Mouse (Mus musculus) kidney, embryonic 14.5 days (tissue): ENCODE measurements around the gene Katnbl1. TPM values are rescaled to one million over a fixed set of nuclear protein-coding genes. Genes with fewer than 3 reads are reported as not detected.

Experiments used
- ATAC-seq: fragments of 200-750 bp; cut with Nextera tagmentation; 2 replicates; pipeline ENCODE4 v1.8.0; 2017; ENCODE audit warnings: moderate number of reproducible peaks, mild to moderate bottlenecking, moderate TSS enrichment, moderate library complexity; ENCODE audit not compliant: low FRiP score, low TSS enrichment
- H3K27ac ChIP-seq: fragments of 300-500 bp; sonication (generic); 2 replicates; pipeline ENCODE4 v1.5.1; 2014; ENCODE audit warnings: low read depth, mild to moderate bottlenecking, low read length, moderate library complexity, mixed read lengths
- H3K27me3 ChIP-seq: fragments of 300-500 bp; sonication (generic); 2 replicates; pipeline ENCODE4 v1.6.1; 2014; ENCODE audit warnings: mild to moderate bottlenecking, low read length; ENCODE audit not compliant: control insufficient read depth, insufficient read depth
- H3K36me3 ChIP-seq: fragments of 300-500 bp; sonication (generic); 2 replicates; pipeline ENCODE4 v1.6.1; 2014; ENCODE audit warnings: low read length, mixed read lengths; ENCODE audit not compliant: control insufficient read depth, insufficient read depth
- H3K4me1 ChIP-seq: fragments of 300-500 bp; sonication (generic); 2 replicates; pipeline ENCODE4 v1.6.1; 2014; ENCODE audit warnings: low read length, mixed read lengths; ENCODE audit not compliant: control insufficient read depth, insufficient read depth
- H3K4me2 ChIP-seq: fragments of 300-500 bp; sonication (generic); replicated peaks from 2 replicates; pipeline ENCODE4 v1.6.1; 2014; ENCODE audit warnings: low read depth, mild to moderate bottlenecking, low read length
- H3K4me3 ChIP-seq: fragments of 300-500 bp; sonication (generic); 2 replicates; pipeline ENCODE4 v1.5.1; 2014; ENCODE audit warnings: mild to moderate bottlenecking, low read length
- H3K9ac ChIP-seq: fragments of 300-500 bp; sonication (generic); 2 replicates; pipeline ENCODE4 v1.6.1; 2014; ENCODE audit warnings: low read depth, mild to moderate bottlenecking, low read length, moderate library complexity
- H3K9me3 ChIP-seq: fragments of 300-500 bp; sonication (generic); 2 replicates; pipeline ENCODE4 v1.6.1; 2016; ENCODE audit warnings: low read length; ENCODE audit not compliant: control insufficient read depth
- WGBS: fragments of 180-500 bp; shearing (Covaris S2); extraction: QIAGEN DNeasy Blood & Tissue Kit; methylation state at CpG from one replicate; pipeline ENCODE4 v1.1.7; 2014; 5-methylcytosine and 5-hydroxymethylcytosine counted together
- polyA plus RNA-seq: library from polyadenylated mRNA; unstranded; fragments of >200 nt; fragmentation: Nextera tagmentation; extraction: Ambion mirVana; gene quantifications from 2 replicates; pipeline ENCODE4 v1.2.1, GENCODE M21; 2014

Gene Katnbl1
- polyA plus RNA-seq, 1 experiment from 2014 or later: 46.5 TPM

DNA sequence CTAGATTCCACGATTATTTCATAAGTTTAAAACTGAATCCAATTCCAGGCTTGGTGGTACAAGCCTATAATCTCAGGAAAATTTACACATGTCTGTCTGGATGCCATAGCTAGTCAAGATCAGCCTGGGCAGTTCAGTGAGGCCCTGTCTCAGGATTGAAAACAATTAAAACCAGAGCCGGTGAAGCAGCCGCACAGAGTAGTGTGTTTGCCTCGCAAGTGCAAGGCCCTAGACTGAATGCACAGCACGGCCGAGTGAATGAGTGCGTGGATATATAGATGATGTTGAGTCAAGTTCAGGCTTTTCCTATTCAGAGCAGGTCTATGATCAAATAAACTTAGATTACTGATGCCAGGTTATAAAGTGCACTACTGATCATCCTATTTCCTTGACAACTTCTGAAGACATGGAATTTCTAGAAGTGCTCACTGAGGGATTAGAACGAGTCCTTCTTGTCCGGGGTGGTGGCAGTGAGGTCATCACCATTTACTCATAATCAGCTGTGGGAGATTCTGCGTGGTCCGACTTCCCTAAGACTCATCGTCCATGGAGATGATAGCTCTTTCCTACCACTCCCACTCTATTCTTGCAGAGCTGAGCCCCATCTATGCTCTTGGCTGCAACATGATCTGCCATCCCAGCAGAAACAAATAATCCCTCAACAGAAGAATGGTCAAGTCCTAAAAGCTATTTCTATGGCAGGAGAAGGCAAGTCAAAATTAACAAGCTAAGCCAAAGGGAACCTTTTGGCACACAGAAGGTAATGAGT, 18.8 kb upstream of the Katnbl1 start:
- H3K36me3 ChIP-seq: peaks cover 63% of the 10 kb centered on the region
- no peak overlapping the region for H3K9ac ChIP-seq
- H3K4me1 ChIP-seq: no peaks in the 10 kb centered on the region
- peak; percentile 63 for ATAC-seq
- H3K4me3 ChIP-seq: no peak overlapping the region
- H3K9me3 ChIP-seq: no peaks in the 10 kb centered on the region
- no peaks in the 10 kb centered on the region for H3K27me3 ChIP-seq
- WGBS: 56% methylated on average over 12 of the region's 12 CpGs
- no peak overlapping the region for H3K4me2 ChIP-seq
- H3K27ac ChIP-seq: 0 out of 2 replicates have a peak overlapping the region, but pooled peaks have one; percentile 12

DNA sequence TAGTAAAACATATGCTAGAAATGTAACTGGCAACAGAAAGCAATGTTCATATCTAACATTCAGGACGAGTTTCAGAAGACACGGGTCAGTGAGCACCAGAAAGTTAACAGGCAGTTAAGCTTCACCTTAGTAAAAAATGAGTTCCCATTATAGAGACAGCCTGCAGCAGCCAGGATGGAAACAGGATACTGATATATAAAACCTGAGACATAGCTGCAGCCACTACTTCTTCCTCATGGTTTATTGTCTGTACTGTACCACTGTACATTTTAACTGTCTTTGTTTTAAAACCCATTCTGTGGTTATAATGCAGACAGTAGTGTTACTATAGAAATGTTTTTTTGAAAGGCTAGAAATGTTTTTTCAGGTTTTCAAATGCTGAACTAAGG, 18.2 kb upstream of the Katnbl1 start:
- ATAC-seq: peak; percentile 77; the same call in 1 of the 2 replicates
- H3K9ac ChIP-seq: no peak overlapping the region
- 45% methylated on average over 2 of the region's 2 CpGs for WGBS
- no peaks in the 10 kb centered on the region for H3K9me3 ChIP-seq
- H3K27me3 ChIP-seq: no peaks in the 10 kb centered on the region
- H3K4me3 ChIP-seq: no peak overlapping the region
- H3K4me2 ChIP-seq: no peak overlapping the region
- H3K36me3 ChIP-seq: peaks cover 63% of the 10 kb centered on the region
- H3K27ac ChIP-seq: 0 out of 2 replicates have a peak overlapping the region, but pooled peaks have one; percentile 12
- H3K4me1 ChIP-seq: no peaks in the 10 kb centered on the region

DNA sequence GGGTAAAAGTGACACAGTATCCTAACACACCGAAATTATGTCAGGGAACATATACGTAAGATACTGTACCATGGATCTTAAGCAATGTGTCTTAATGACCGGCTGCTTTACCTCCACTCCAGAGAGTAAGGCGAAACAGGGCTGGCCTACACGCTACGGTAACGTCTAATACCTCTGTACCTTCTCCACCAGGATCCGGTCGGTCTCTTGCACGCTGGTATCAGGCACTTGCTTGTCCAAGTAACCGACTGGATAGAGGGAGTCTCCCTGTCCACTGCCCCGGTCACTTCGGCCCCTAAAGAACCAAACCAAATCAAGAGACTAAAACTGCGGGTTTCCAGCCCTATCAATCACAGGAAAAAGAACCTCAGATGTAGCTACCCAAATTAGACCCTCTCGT, 11.8 kb upstream of the Katnbl1 start:
- Histone ChIP-seq H3K9ac (peak overlapping the region; percentile 79), H3K27ac (0 out of 2 replicates have a peak overlapping the region, but pooled peaks have one; percentile 91), H3K4me3 (peak overlapping the region; percentile 90), H3K4me2 (peak overlapping the region; percentile 78), H3K27me3 (no peaks in the 10 kb centered on the region), H3K9me3 (no peaks in the 10 kb centered on the region), H3K36me3 (peaks cover 22% of the 10 kb centered on the region), H3K4me1 (peaks cover 8% of the 10 kb centered on the region; the same call in 1 of the 2 replicates)
- 0 out of 2 replicates have a peak, but pooled peaks have one; percentile 41 for ATAC-seq
- 18% methylated on average over 15 of the region's 15 CpGs for WGBS

DNA sequence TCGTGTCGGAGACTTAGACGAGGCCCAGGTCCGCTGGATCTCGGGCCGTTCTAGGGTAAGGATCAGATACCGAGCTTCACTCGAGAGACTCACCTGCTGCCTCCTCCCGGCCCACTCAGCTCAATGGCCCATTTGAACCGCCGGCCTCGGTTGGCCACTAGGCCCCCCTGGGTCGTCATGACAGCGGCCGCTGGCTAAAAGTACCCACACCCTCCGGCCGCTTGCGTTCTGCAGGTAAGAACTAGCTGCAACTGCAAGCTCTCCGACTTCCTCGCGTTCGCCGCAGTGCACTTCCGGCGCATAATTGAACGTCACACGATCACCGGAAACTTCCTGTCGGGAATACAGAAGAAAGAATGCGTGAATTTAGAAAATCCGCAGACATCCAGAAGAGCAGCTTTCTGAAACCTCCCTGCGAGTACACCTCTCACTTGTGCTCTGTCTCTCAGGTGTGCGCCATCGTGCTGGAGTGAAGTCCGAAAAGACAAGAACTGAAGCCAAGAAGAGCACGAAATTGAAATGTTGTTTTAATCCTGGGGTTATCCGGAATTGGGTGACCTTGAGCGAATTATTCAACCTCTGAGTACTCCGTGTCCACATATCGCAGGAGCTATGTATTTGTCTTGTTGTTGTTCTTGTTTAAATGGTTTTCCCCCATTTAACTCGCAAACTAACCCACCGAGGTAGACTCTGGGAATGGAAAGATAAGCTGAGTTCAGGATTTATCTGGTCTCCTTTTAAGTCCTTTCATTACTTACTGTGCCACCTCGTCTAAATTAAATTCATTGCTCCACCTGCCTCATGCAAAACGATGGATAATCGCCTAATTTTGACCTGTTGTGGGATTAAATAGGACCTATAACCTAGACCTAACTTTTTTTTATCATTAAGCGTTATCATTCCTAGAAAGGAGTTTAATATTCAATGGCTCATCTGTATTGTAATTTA, 11.0 kb upstream of the Katnbl1 start, which contains the start of gene Emc4:
Emc4 (minus strand) TSS at position 302 of the 948 bp plus-strand sequence.
- Histone ChIP-seq H3K4me2 (peak within 1 kb of the TSS; percentile 78), H3K36me3 (peaks cover 16% of the 10 kb centered on the region; the same call in 1 of the 2 replicates), H3K27me3 (no peaks in the 10 kb centered on the region), H3K4me3 (peak within 1 kb of the TSS; percentile 90), H3K9ac (peak within 1 kb of the TSS; percentile 79), H3K9me3 (no peaks in the 10 kb centered on the region), H3K4me1 (peaks cover 8% of the 10 kb centered on the region; the same call in 1 of the 2 replicates), H3K27ac (peak within 1 kb of the TSS; percentile 91)
- 2% methylated on average over 46 of the region's 46 CpGs for WGBS
- peak; percentile 88 for ATAC-seq

DNA sequence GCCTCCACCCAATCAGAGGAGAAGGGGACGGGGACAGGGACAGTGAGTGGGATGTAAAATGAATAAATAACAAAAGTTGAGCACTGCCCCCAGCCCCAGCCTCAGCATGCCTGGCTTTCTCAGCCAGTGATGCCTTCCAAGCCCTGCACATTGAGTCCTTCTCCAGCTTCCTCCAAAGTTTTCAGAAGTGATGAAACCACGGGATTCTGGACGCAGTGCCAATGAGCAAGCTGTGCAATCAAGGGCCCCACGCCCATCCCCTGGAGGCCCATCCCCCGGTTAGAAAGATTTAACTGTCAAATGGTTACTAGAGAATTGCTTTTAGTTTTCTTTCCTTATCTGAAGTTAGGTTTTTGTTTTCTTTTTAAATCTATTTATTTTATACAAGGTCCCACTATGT, 9.1 kb upstream of the Katnbl1 start:
- no peaks in the 10 kb centered on the region for H3K9me3 ChIP-seq
- peaks cover 8% of the 10 kb centered on the region; the same call in 1 of the 2 replicates for H3K4me1 ChIP-seq
- H3K27me3 ChIP-seq: no peaks in the 10 kb centered on the region
- H3K4me2 ChIP-seq: no peak overlapping the region
- no peak overlapping the region for H3K4me3 ChIP-seq
- H3K9ac ChIP-seq: no peak overlapping the region
- H3K27ac ChIP-seq: no peak overlapping the region
- no peaks in the 10 kb centered on the region for H3K36me3 ChIP-seq
- ATAC-seq: no peak
- 74% methylated on average over 5 of the region's 5 CpGs for whole genome bisulfite sequencing

DNA sequence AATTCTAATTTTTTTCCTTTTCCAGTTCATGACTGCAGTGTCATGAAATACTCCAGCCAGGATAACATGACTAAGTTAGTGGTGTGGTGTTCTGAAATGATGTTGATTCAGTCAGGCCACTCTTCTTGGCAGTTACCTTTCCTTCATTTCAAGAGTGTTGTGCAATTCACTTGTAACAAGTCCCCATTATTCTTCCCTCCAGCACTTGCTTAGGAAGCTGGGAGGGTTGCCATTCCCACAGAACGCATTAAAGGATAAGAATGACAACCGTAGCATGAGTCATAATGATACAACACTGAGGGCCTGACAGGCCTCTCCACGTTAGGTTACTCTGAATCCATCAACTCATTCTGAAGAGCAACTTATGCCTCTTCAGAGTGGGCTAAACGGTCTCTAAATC, 5.9 kb upstream of the Katnbl1 start:
- Histone ChIP-seq H3K9me3 (no peaks in the 10 kb centered on the region), H3K9ac (no peak overlapping the region), H3K4me3 (no peak overlapping the region), H3K36me3 (no peaks in the 10 kb centered on the region), H3K4me2 (no peak overlapping the region), H3K27ac (no peak overlapping the region), H3K4me1 (no peaks in the 10 kb centered on the region), H3K27me3 (no peaks in the 10 kb centered on the region)
- 61% methylated on average over 4 of the region's 4 CpGs for WGBS
- ATAC-seq: no peak

DNA sequence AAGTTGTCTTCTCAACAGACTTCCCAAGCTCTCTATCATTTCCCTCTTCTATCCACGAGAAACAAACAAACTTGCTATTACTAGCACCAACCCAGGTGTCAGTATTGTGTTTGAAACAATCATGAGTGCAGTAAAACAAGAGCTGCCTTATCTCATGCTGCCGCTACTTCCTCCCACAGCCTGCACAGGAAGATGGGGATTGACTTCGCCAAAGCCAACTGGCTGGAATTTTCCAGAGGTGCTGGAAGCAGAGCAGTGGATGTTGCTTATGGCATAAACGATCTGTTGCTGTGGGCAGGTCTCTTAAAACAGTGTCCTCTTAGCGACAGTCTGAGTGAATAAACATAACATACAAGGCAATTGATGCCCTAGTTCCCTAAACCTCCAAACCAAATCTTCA, 4.4 kb upstream of the Katnbl1 start:
- Histone ChIP-seq H3K36me3 (no peaks in the 10 kb centered on the region), H3K4me2 (no peak overlapping the region), H3K27ac (no peak overlapping the region), H3K27me3 (no peaks in the 10 kb centered on the region), H3K4me1 (no peaks in the 10 kb centered on the region), H3K9ac (no peak overlapping the region), H3K4me3 (no peak overlapping the region), H3K9me3 (no peaks in the 10 kb centered on the region)
- 59% methylated on average over 5 of the region's 5 CpGs for WGBS
- no peak for ATAC-seq

DNA sequence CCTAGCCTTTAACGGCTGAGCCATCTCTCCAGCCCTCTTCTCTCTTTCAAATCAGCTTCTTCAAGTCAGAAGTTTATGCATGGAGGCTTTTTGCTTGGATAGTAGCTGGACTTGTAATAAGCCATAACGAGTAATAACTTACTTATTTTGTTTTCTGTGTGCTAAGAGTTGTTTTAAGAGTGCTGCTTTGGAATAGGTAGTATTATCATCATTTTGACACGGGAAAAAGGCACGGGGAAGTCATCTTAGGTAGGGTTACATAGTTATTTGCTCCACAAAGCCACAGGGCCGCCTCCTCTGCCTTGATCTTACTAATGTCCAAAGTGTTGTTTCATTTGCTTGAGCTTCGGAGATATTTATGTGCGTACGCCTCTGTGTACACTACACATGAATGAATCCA, 1.1 kb downstream of the Katnbl1 start:
- Histone ChIP-seq H3K4me1 (peaks cover 7% of the 10 kb centered on the region; the same call in 1 of the 2 replicates), H3K27me3 (no peaks in the 10 kb centered on the region), H3K36me3 (no peaks in the 10 kb centered on the region), H3K9me3 (no peaks in the 10 kb centered on the region), H3K27ac (no peak overlapping the region), H3K4me3 (peak overlapping the region; percentile 97), H3K4me2 (peak overlapping the region; percentile 69), H3K9ac (peak overlapping the region; percentile 92)
- ATAC-seq: no peak
- WGBS: 32% methylated on average over 8 of the region's 8 CpGs
